Mouse (Mus musculus): ENCODE results near the gene Rnf4. TPM values are rescaled to one million over a fixed set of nuclear protein-coding genes. Genes with fewer than 3 reads are reported as not detected.
A peak's percentile ranks its signal among the peaks of the same experiment; 100 is the strongest.

Rnf4 gene
- total and polyA plus RNA-seq, 3 experiments: 150 to 184 TPM; not detected in 1

- Histone ChIP-seq H3K27ac (ENCODE audit: control insufficient read depth, low read depth, low read length) (no peak overlapping the region), H3K9me3 (replicated peaks; ENCODE audit: insufficient read depth, low read length) (no peaks in the 10 kb centered on the region), H3K4me3 (ENCODE audit: control insufficient read depth in 1 of 2, insufficient read depth in 1 of 2, low read depth in 2 of 2, low read length in 2 of 2) (no peak overlapping the region), H3K27me3 (ENCODE audit: control insufficient read depth in 1 of 2, insufficient read depth in 2 of 2, low read length in 2 of 2) (no peaks in the 10 kb centered on the region), H3K9ac (ENCODE audit: control insufficient read depth, low read depth, low read length, poor library complexity, severe bottlenecking) (no peak overlapping the region), H3K36me3 (ENCODE audit: control insufficient read depth in 1 of 2, insufficient read depth in 2 of 2, low read length in 2 of 2) (peaks cover 0 to 26% of the 10 kb centered on the region in 2 experiments; a peak in 2 of 4 replicates), H3K4me1 (ENCODE audit: control insufficient read depth in 1 of 2, insufficient read depth in 2 of 2, low read length in 2 of 2) (peaks cover 12 to 21% of the 10 kb centered on the region in 2 experiments), H3K79me2 (ENCODE audit: control insufficient read depth, insufficient read depth, low read length, poor library complexity) (peaks cover 42% of the 10 kb centered on the region)
- no peak for TF ChIP-seq ZC3H11A (IDR thresholded peaks at IDR 0.05; ENCODE audit: low read depth, low read length)
- peak; percentile 14; the same call in 1 of the 2 replicates for TF ChIP-seq SMC3 (IDR thresholded peaks at IDR 0.05; ENCODE audit: low read depth, low read length)
- no peak for TF ChIP-seq ZMIZ1 (IDR thresholded peaks at IDR 0.05; ENCODE audit: low read depth, low read length)
- TF ChIP-seq NRF1 (IDR thresholded peaks at IDR 0.05; ENCODE audit: insufficient read depth, low read depth, low read length, poor library complexity, severe bottlenecking): no peak
- TF ChIP-seq CTCF (IDR thresholded peaks at IDR 0.05 in 2 of 3, conservative IDR thresholded peaks at IDR 0.05 in 1 of 3; ENCODE audit: control insufficient read depth in 1 of 3, insufficient read depth in 1 of 3, low read depth in 2 of 3, low read length in 3 of 3, poor library complexity in 1 of 3, severe bottlenecking in 1 of 3): peak in 2 of 3 experiments; percentile 29 to 56; a peak in 4 of 6 replicates
- TF ChIP-seq RAD21 (IDR thresholded peaks at IDR 0.05; ENCODE audit: low read depth, low read length): peak; percentile 30
- DNase-seq (ENCODE audit: low read depth, low spot score): peak; percentile 36
Observed at GRCm38 (mm10) chr5:34397866-34398265, 61.8 kb downstream of the Rnf4 start.

GRCm38 (mm10) chr5:34398326-34398725, 62.2 kb downstream of the Rnf4 start:
- Histone ChIP-seq H3K9me3 (replicated peaks; ENCODE audit: insufficient read depth, low read length) (no peaks in the 10 kb centered on the region), H3K79me2 (ENCODE audit: control insufficient read depth, insufficient read depth, low read length, poor library complexity) (peaks cover 44% of the 10 kb centered on the region), H3K27me3 (ENCODE audit: control insufficient read depth in 1 of 2, insufficient read depth in 2 of 2, low read length in 2 of 2) (no peaks in the 10 kb centered on the region), H3K4me1 (ENCODE audit: control insufficient read depth in 1 of 2, insufficient read depth in 2 of 2, low read length in 2 of 2) (peaks cover 12 to 21% of the 10 kb centered on the region in 2 experiments), H3K36me3 (ENCODE audit: control insufficient read depth in 1 of 2, insufficient read depth in 2 of 2, low read length in 2 of 2) (peaks cover 0 to 26% of the 10 kb centered on the region in 2 experiments; a peak in 2 of 4 replicates), H3K27ac (ENCODE audit: control insufficient read depth, low read depth, low read length) (no peak overlapping the region), H3K4me3 (ENCODE audit: control insufficient read depth in 1 of 2, insufficient read depth in 1 of 2, low read depth in 2 of 2, low read length in 2 of 2) (no peak overlapping the region), H3K9ac (ENCODE audit: control insufficient read depth, low read depth, low read length, poor library complexity, severe bottlenecking) (no peak overlapping the region)
- TF ChIP-seq TCF12 (IDR thresholded peaks at IDR 0.05; ENCODE audit: low read depth, low read length) (no peak), POLR2AphosphoS2 (IDR thresholded peaks at IDR 0.05; ENCODE audit: low read length) (no peak), POLR2A (IDR thresholded peaks at IDR 0.05; ENCODE audit: control insufficient read depth in 1 of 2, insufficient read depth in 1 of 2, low read depth in 1 of 2, low read length in 2 of 2, poor library complexity in 1 of 2) (no peak), SIN3A (IDR thresholded peaks at IDR 0.05; ENCODE audit: low read length) (no peak)
- DNase-seq (ENCODE audit: low read depth, low spot score): no peak

Other genes starting within 250 kb of the Rnf4 start
- gene Poln, start 166.8 kb upstream of the Rnf4 start, total RNA-seq (2012; rRNA removed): 0.50 and 0.88 TPM in 2 replicates
- gene Poln, start 166.8 kb upstream of the Rnf4 start, polyA plus RNA-seq (2012; ENCODE audit: insufficient read depth in 1 of 2, insufficient read length in 2 of 2, low read depth in 1 of 2, low replicate concordance in 2 of 2, missing spikeins in 1 of 2): 1 to 10 TPM in 1 of 2 experiments, not detected in 1; 1.0 TPM
- gene Haus3, start 166.8 kb upstream of the Rnf4 start, total RNA-seq (2012; rRNA removed): 54.0 and 58.1 TPM in 2 replicates
- gene Haus3, start 166.8 kb upstream of the Rnf4 start, polyA plus RNA-seq (2012; ENCODE audit: insufficient read depth in 1 of 2, insufficient read length in 2 of 2, low read depth in 1 of 2, low replicate concordance in 2 of 2, missing spikeins in 1 of 2): 100 to 1,000 TPM in 1 of 2 experiments, 10 to 100 TPM in 1; 52.6 to 184 TPM
- 5.9 and 9.7 TPM in 2 replicates for gene Mxd4, start 148.6 kb upstream of the Rnf4 start, total RNA-seq (2012; rRNA removed)
- 10 to 100 TPM in 1 of 2 experiments, not detected in 1; 13.3 TPM for gene Mxd4, start 148.6 kb upstream of the Rnf4 start, polyA plus RNA-seq (2012; ENCODE audit: insufficient read depth in 1 of 2, insufficient read length in 2 of 2, low read depth in 1 of 2, low replicate concordance in 2 of 2, missing spikeins in 1 of 2)
- 0.10 and 0.12 TPM in 2 replicates for gene Zfyve28, start 47.8 kb upstream of the Rnf4 start, total RNA-seq (2012; rRNA removed)
- under 1 TPM in 1 of 2 experiments, not detected in 1; 0.14 TPM for gene Zfyve28, start 47.8 kb upstream of the Rnf4 start, polyA plus RNA-seq (2012; ENCODE audit: insufficient read depth in 1 of 2, insufficient read length in 2 of 2, low read depth in 1 of 2, low replicate concordance in 2 of 2, missing spikeins in 1 of 2)
- gene Cfap99, start 47.7 kb upstream of the Rnf4 start, total RNA-seq (2012; rRNA removed): not detected in 2 replicates
- gene Cfap99, start 47.7 kb upstream of the Rnf4 start, polyA plus RNA-seq (2012; ENCODE audit: insufficient read depth in 1 of 2, insufficient read length in 2 of 2, low read depth in 1 of 2, low replicate concordance in 2 of 2, missing spikeins in 1 of 2): not detected
- gene Fam193a, start 33.6 kb downstream of the Rnf4 start, total RNA-seq (2012; rRNA removed): 10.9 and 12.2 TPM in 2 replicates
- 100 to 1,000 TPM in 1 of 2 experiments, 10 to 100 TPM in 1; 37.1 to 317 TPM for gene Fam193a, start 33.6 kb downstream of the Rnf4 start, polyA plus RNA-seq (2012; ENCODE audit: insufficient read depth in 1 of 2, insufficient read length in 2 of 2, low read depth in 1 of 2, low replicate concordance in 2 of 2, missing spikeins in 1 of 2)
- gene Tnip2, start 177.7 kb downstream of the Rnf4 start, total RNA-seq (2012; rRNA removed): 22.5 and 27.0 TPM in 2 replicates
- gene Tnip2, start 177.7 kb downstream of the Rnf4 start, polyA plus RNA-seq (2012; ENCODE audit: insufficient read depth in 1 of 2, insufficient read length in 2 of 2, low read depth in 1 of 2, low replicate concordance in 2 of 2, missing spikeins in 1 of 2): 10 to 100 TPM; 30.6 to 89.4 TPM
- 7.1 and 7.9 TPM in 2 replicates for gene Sh3bp2, start 189.5 kb downstream of the Rnf4 start, total RNA-seq (2012; rRNA removed)
- gene Sh3bp2, start 189.5 kb downstream of the Rnf4 start, polyA plus RNA-seq (2012; ENCODE audit: insufficient read depth in 1 of 2, insufficient read length in 2 of 2, low read depth in 1 of 2, low replicate concordance in 2 of 2, missing spikeins in 1 of 2): 10 to 100 TPM in 1 of 2 experiments, not detected in 1; 12.0 TPM
- 54.6 and 79.3 TPM in 2 replicates for gene Add1, start 237.4 kb downstream of the Rnf4 start, total RNA-seq (2012; rRNA removed)
- 100 to 1,000 TPM in 1 of 2 experiments, not detected in 1; 127 TPM for gene Add1, start 237.4 kb downstream of the Rnf4 start, polyA plus RNA-seq (2012; ENCODE audit: insufficient read depth in 1 of 2, insufficient read length in 2 of 2, low read depth in 1 of 2, low replicate concordance in 2 of 2, missing spikeins in 1 of 2)